ENCODE assay signal across 9 mouse cellular contexts in genomic region chr9:41665000-41665685, GRCm38 (mm10).
DNase-seq lines count a peak whose midpoint lies in the region; ATAC-seq and TF ChIP-seq lines count a peak whose summit lies in the region.
"Had no signal": no experiment of that assay in that cellular context is flagged by ENCODE, and none has a peak within 500 bp of the region (broad histone marks: within the 10 kb centered on the region; RNA-seq: fewer than 3 reads in every experiment).

No protein-coding gene starts in this region.

- no peak overlapping the region for H3K4me3 ChIP-seq in hindbrain, embryonic 15.5 days
- H3K4me3 ChIP-seq in hindbrain, embryonic 11.5 days (ENCODE audit: low read depth, low read length), result no peak overlapping the region
- H3K4me3 ChIP-seq in lung, embryonic 16.5 days (ENCODE audit: low read length), result no peak overlapping the region
- no peak overlapping the region for H3K4me3 ChIP-seq in thymus, adult 2 months (ENCODE audit: control insufficient read depth, insufficient read depth, low read length)
- H3K4me3 ChIP-seq: liver, embryonic 13.5 days had no signal

- no peak overlapping the region for H3K9ac ChIP-seq in hindbrain, embryonic 15.5 days
- no peak overlapping the region for H3K9ac ChIP-seq in hindbrain, embryonic 11.5 days (ENCODE audit: low read depth, low read length)
- no peak overlapping the region for H3K9ac ChIP-seq in lung, embryonic 16.5 days (ENCODE audit: low read length)
- H3K9ac ChIP-seq: liver, embryonic 13.5 days had no signal

- no peaks in the 10 kb centered on the region for H3K9me3 ChIP-seq in hindbrain, embryonic 15.5 days
- no peaks in the 10 kb centered on the region for H3K9me3 ChIP-seq in hindbrain, embryonic 11.5 days (ENCODE audit: control insufficient read depth, low read length)
- no peaks in the 10 kb centered on the region for H3K9me3 ChIP-seq in lung, embryonic 16.5 days (ENCODE audit: control insufficient read depth, low read length)
- H3K9me3 ChIP-seq: liver, embryonic 13.5 days had no signal

- WGBS in hindbrain, embryonic 15.5 days, result 67% methylated on average over 10 of the region's 10 CpGs
- 86% methylated on average over 10 of the region's 10 CpGs for WGBS in hindbrain, embryonic 11.5 days
- 59% methylated on average over 10 of the region's 10 CpGs for WGBS in lung, embryonic 16.5 days
- WGBS in thymus, adult 2 months, result 88% methylated on average over 10 of the region's 10 CpGs

- DNase-seq in hindbrain, embryonic 11.5 days (ENCODE audit: low spot score), result no peak
- peak; percentile 10 to 12 for DNase-seq in frontal cortex, postnatal 25 days (ENCODE audit: low spot score in 2 of 2)
- DNase-seq in kidney, postnatal 36 days, result peak; percentile 1 to 3
- DNase-seq in thymus, adult 2 months, result no peak
- DNase-seq in thymus, postnatal 14 days, result no peak
- no peak for DNase-seq in urinary bladder, adult 18-20 months (ENCODE audit: low spot score in 2 of 2)
- DNase-seq: liver, embryonic 13.5 days had no signal

- peak overlapping the region; percentile 61; the same call in 1 of the 2 replicates for H3K27ac ChIP-seq in hindbrain, embryonic 15.5 days (replicated peaks)
- no peak overlapping the region for H3K27ac ChIP-seq in hindbrain, embryonic 11.5 days (ENCODE audit: low read depth, low read length)
- H3K27ac ChIP-seq in lung, embryonic 16.5 days (ENCODE audit: low read length), result no peak overlapping the region
- no peak overlapping the region for H3K27ac ChIP-seq in thymus, adult 2 months (ENCODE audit: control insufficient read depth, insufficient read depth, low read length)
- H3K27ac ChIP-seq: liver, embryonic 13.5 days had no signal

- H3K27me3 ChIP-seq in hindbrain, embryonic 15.5 days, result no peaks in the 10 kb centered on the region
- H3K27me3 ChIP-seq in hindbrain, embryonic 11.5 days (ENCODE audit: control insufficient read depth, insufficient read depth, low read length), result no peaks in the 10 kb centered on the region
- no peaks in the 10 kb centered on the region for H3K27me3 ChIP-seq in lung, embryonic 16.5 days (ENCODE audit: control insufficient read depth, insufficient read depth, low read depth, low read length)
- H3K27me3 ChIP-seq in thymus, adult 2 months (ENCODE audit: control insufficient read depth, insufficient read depth, low read length), result no peaks in the 10 kb centered on the region
- H3K27me3 ChIP-seq: liver, embryonic 13.5 days had no signal

- TF ChIP-seq CTCF in thymus, adult 2 months (IDR thresholded peaks at IDR 0.05; ENCODE audit: borderline replicate concordance, control insufficient read depth, extremely low read depth, insufficient read depth, low read length, poor library complexity), result no peak

- no peak overlapping the region for H3K4me2 ChIP-seq in hindbrain, embryonic 15.5 days
- no peak overlapping the region for H3K4me2 ChIP-seq in hindbrain, embryonic 11.5 days (replicated peaks; ENCODE audit: low read depth, low read length)
- peak overlapping the region; percentile 3; the same call in 1 of the 2 replicates for H3K4me2 ChIP-seq in lung, embryonic 16.5 days (ENCODE audit: low read depth, low read length)
- H3K4me2 ChIP-seq: liver, embryonic 13.5 days had no signal

- no peaks in the 10 kb centered on the region for H3K36me3 ChIP-seq in hindbrain, embryonic 15.5 days
- H3K36me3 ChIP-seq in hindbrain, embryonic 11.5 days (ENCODE audit: control insufficient read depth, insufficient read depth, low read length), result no peaks in the 10 kb centered on the region
- no peaks in the 10 kb centered on the region for H3K36me3 ChIP-seq in lung, embryonic 16.5 days (ENCODE audit: control insufficient read depth, insufficient read depth, low read length)
- no peaks in the 10 kb centered on the region for H3K36me3 ChIP-seq in thymus, adult 2 months (ENCODE audit: control insufficient read depth, insufficient read depth, low read length)
- H3K36me3 ChIP-seq: liver, embryonic 13.5 days had no signal

- peaks cover 9% of the 10 kb centered on the region; the same call in 1 of the 2 replicates for H3K4me1 ChIP-seq in hindbrain, embryonic 15.5 days (replicated peaks)
- H3K4me1 ChIP-seq in hindbrain, embryonic 11.5 days (replicated peaks; ENCODE audit: control insufficient read depth, insufficient read depth, low read length), result no peaks in the 10 kb centered on the region
- peaks cover 6% of the 10 kb centered on the region; the same call in 1 of the 2 replicates for H3K4me1 ChIP-seq in lung, embryonic 16.5 days (replicated peaks; ENCODE audit: control insufficient read depth, insufficient read depth, low read length)
- no peaks in the 10 kb centered on the region for H3K4me1 ChIP-seq in thymus, adult 2 months (replicated peaks; ENCODE audit: control insufficient read depth, insufficient read depth, low read length)
- H3K4me1 ChIP-seq: liver, embryonic 13.5 days had no signal

- peak; percentile 51; the same call in 1 of the 2 replicates for ATAC-seq in hindbrain, embryonic 15.5 days (ENCODE audit: low FRiP score, low read depth)
- ATAC-seq in hindbrain, embryonic 11.5 days (ENCODE audit: low FRiP score), result no peak
- peak; percentile 31; the same call in 1 of the 2 replicates for ATAC-seq in lung, embryonic 16.5 days (ENCODE audit: low read depth)

- no peak for TF ChIP-seq POLR2A in thymus, adult 2 months (IDR thresholded peaks at IDR 0.05; ENCODE audit: control insufficient read depth, extremely low read depth, insufficient read depth, low read length, poor library complexity)

Comparison
In these comparisons a context has a peak if more than half of its experiments do, and no peak if none do; other contexts are left out.
1. DNase-seq: peak in frontal cortex, postnatal 25 days (2 of 2) and kidney, postnatal 36 days (2 of 2); none in hindbrain, embryonic 11.5 days (single experiment), thymus, adult 2 months (single experiment), thymus, postnatal 14 days (single experiment) and urinary bladder, adult 18-20 months (0 of 2).